Mouse (Mus musculus): ENCODE measurements around the gene Enho.
"Not testable (repeated sequence)": the region's sequence is repeated elsewhere in the genome, so short reads cannot be mapped to it uniquely, and the experiment has no call there.

The Enho gene
- long read RNA-seq, experiment 1, result 0 reads
- long read RNA-seq, experiment 2, partial matches to known transcripts, result 0 of 2 reads
- long read RNA-seq, experiment 2, other reads (novel, unspliced or antisense), result 0 of 2 reads

DNA sequence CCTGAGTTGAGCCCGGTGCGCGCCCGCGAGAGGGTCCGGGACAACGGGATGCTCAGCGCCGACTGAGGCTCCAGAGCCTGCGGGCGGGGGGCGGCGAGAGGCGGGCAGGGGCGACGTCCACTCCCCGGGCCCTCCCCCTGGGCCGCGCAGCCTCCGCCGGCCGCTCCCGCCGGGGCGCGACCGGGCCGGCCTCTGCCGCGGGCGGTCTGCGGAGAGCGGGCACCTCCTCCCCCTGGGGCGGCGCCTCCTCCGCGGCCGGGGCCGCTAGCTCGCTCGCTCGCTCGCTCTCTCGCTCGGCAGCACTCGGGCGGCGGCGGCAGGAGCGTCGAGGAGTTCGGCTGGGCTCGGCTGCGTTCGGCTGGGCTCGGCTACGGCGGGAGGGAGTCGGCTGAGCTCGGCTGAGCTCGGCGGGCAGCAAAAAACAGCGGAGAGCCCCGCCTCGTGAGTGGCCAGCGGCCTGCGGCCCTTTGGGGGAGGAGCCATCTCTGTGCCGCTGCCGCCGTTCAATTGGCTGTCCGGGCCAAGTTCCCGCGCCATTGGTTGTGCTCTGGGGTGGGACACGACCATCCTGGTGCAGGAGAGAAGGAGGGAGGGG, at the start of gene Enho:
Gene Enho, minus strand, starts transcription at position 412 of the 595 bp plus-strand sequence.
- intact Hi-C loops (cut with DNase I), result no loop called here

- intact Hi-C loops (cut with DNase I), result not testable (repeated sequence)
Measured at GRCm38 (mm10) chr4:41688562-41688961, 48.4 kb upstream of the Enho start.

- intact Hi-C loops (cut with DNase I), result not testable (repeated sequence)
Measured at GRCm38 (mm10) chr4:41685882-41686492, 45.9 kb upstream of the Enho start.

GRCm38 (mm10) chr4:41684931-41685453, 44.9 kb upstream of the Enho start:
- intact Hi-C loops (cut with DNase I), result not testable (repeated sequence)

- intact Hi-C loops (cut with DNase I), result not testable (repeated sequence)
Measured at GRCm38 (mm10) chr4:41684131-41684930, 44.2 kb upstream of the Enho start.

DNA sequence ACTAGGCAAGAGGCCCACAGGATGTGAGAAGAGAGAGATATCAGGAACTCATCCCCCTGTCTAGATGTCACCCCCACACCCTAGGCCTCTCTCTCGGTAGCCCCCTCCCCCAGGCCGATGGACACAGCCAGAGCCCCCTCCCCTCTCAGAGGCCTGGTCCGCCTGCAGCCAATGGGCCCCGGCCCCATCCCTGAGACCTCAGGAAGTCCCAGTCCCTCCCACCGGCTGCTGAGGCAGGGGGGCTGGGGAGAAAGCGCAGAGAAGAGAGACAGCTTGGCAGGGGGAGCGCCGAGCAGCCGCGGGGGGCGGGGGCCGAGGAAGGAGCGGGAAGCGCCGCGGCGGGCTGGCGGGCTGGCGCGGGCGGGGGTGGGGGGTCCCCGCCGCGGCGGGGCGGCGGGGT, 43.2 kb upstream of the Enho start:
- intact Hi-C loops (cut with DNase I), result not testable (repeated sequence)

DNA sequence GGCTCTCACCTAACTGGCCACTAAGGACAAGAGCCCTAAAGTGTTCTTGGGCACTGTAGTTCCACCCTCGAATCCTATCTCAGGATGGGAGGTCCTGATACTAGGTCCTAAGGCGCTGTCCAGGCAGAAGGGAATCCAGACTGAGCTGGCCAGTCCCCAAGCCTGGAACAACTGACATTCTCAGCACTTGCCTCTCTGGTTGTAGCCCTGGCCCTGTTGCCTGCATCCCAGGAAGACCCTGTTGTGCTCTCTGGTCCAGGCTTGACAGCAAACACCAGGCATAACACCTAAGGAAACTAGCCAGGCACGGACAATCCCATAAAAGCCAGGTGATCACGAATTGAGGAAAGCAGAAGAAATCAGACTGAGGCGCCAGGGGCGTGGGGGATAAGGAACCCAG, 42.7 kb upstream of the Enho start:
- intact Hi-C loops (cut with DNase I), result no loop called here

DNA sequence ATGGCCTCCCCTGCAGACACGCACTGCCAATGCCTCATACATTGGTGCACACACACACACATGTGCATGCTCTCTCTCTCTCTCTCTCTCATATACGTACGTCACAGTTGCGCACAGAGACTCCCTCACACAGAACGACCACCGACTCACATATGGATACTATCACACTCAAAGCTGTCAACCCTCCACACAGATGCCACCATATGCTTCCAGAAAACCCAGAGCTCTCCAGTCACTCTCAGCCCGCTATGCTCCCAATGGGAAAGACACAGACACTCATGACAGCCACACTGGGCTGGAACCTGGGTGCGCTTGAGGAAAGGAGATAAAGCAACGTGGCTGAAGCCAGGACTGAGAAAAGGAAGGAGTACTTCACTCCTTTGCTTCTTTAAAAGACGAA, 41.8 kb upstream of the Enho start:
- intact Hi-C loops (cut with DNase I), result no loop called here

DNA sequence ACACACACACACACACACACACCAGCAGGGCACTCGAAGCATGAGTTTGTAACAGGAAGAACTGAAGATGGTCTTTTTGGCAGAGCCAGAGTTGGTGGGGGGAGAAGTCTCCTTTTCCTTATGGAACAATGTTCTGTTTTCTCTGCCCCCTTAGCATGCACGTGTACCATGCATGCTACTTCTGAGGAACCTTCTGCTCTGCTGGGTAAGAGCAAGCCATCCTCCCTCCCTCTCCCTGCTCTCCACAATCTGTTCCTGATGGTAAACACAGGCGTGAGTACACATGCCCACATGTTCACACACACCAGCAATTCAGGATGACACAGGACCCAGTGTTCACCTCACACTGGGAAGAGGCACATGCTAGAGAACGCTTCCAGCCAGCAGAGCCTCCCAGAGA, 41.1 kb upstream of the Enho start:
- intact Hi-C loops (cut with DNase I), result no loop called here

GRCm38 (mm10) chr4:41679291-41679690, 39.2 kb upstream of the Enho start:
- intact Hi-C loops (cut with DNase I), result no loop called here

DNA sequence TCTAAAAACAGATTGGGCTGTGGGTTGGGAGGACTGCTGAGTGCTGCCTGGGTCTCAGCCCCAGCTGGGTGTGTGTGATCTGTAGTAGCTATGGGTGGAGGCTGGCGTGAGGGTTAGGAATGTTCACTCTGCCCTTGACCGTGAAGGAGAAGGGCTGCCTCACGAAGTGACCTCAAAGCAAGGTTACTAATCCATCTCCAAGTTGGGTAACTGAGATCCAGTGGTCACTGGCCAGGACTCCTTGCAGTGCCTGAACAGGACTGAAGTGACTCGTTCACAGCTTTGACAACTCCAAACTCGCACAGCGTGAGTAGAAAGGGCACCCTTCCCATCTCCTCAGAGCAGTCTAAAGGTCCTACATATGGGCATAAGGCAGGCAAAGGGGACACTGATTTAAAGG, 38.7 kb upstream of the Enho start:
- intact Hi-C loops (cut with DNase I), result no loop called here

DNA sequence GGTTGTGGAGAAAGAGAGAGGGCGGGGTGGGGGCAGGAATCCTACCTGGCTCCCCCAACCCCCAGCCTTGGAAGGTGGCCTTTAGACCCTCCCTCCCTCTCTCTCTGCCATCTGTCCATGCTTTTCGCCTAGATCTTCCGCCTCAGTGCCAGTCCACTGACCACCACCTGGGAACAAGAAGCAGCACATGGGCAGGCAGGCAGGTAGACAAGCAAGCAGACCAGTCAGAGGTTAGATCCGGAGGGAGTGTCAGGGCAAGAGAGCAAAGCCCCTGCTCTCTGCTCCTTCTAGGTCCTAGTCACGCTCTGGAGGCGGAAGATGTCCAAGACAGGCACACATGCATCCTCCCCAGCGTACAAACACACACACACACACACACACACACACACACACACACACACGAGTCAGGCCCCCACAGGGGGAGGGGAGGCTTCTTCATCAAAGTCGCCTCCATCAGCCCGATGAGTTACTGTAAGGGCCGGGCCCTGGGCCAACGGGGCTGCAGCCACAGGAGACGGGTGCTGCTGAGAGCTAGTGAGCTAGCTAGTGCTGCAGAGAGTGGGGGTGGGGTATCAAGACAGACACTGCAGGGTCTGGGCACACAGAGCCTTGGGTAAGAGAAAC, 37.0 kb upstream of the Enho start:
- intact Hi-C loops (cut with DNase I), result no loop called here

- intact Hi-C loops (cut with DNase I), result no loop called here
Measured at GRCm38 (mm10) chr4:41676248-41677005, 36.3 kb upstream of the Enho start.

GRCm38 (mm10) chr4:41673186-41673585, 33.1 kb upstream of the Enho start:
- intact Hi-C loops (cut with DNase I), result no loop called here

- intact Hi-C loops (cut with DNase I), result no loop called here
Measured at GRCm38 (mm10) chr4:41672522-41672963, 32.4 kb upstream of the Enho start.

- intact Hi-C loops (cut with DNase I), result no loop called here
Measured at GRCm38 (mm10) chr4:41671963-41672480, 31.9 kb upstream of the Enho start.

DNA sequence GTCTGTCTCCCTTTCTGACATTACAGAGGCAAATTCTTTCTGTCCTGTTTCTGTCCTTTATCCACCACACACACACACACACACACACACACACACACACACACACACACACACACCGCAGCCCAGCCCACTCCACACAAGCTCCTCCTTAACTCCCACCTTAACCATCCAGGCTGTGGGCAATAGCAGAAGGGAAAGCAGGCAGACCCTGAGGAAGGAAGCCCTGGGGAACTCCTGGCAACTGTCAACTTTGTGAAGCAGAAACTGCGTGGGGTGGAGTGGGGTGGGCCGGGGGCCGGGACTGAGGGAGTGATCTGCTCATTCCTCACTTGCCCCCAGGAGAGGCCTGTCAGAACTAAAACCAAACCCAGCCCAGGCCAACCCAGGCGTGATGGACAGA, 31.4 kb upstream of the Enho start:
- intact Hi-C loops (cut with DNase I), result no loop called here

DNA sequence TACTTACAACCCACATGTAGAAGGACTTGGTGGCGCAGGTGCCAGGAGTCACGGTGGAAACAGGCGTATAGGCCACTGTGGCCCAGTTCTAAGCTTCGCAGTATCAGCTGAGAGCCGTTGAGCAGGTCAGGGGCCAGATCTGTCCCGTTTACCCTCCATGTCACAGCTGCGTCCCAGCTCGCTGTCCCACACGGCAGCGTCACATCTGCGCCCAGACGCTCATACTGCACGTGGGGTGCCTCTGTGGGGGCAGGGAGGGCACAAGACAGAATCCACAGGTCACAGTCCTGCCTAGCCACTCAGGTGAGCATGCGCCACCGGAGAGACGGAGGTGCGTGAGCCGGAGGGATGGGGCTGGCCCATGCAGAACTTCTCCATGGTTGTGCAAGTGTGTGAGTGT, 30.7 kb upstream of the Enho start:
- intact Hi-C loops (cut with DNase I), result no loop called here

- intact Hi-C loops (cut with DNase I), result no loop called here
Measured at GRCm38 (mm10) chr4:41666646-41667045, 26.5 kb upstream of the Enho start.

DNA sequence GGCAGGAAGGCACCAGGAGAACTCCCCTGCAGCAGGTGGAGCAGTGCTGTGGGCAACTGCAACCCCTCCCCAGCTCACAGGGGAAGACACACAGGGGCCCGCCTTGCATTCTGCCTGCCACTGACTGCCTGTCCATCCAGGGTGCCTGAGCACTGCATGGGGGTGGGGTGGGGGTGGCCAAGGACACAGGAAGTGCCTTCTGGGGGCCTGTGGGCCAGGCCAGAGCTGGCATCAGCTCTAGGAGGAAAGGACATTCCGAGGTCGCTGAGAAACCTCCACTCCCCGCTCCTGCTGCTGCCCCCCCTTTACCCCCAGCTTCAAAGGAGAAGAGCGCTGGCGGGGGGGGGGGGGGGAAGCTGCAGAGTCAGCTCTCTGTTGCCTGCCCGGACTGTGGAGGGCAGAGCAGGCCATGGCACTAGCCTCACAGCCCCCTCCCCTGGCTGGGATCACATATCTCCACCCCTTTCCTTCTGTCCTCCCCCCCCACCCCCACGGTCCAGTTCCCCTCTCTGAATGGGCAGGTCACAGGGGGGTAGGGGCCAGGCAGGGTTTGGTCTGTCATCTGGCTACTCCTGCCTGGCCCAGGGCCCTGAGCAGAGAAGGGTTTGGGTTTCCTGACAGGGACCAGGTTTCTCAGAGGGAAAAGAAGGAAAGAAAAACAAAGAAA, 25.0 kb upstream of the Enho start:
- intact Hi-C loops (cut with DNase I), result no loop called here

Measured in adrenal gland (tissue).